Mouse (Mus musculus): ENCODE data around the gene Kcnk15. TPM values are rescaled to one million over a fixed set of nuclear protein-coding genes. Genes with fewer than 3 reads are reported as not detected.
A peak's percentile ranks its signal among the peaks of the same experiment; 100 is the strongest.

Gene Kcnk15
- polyA plus RNA-seq, 2 experiments = not detected

DNA sequence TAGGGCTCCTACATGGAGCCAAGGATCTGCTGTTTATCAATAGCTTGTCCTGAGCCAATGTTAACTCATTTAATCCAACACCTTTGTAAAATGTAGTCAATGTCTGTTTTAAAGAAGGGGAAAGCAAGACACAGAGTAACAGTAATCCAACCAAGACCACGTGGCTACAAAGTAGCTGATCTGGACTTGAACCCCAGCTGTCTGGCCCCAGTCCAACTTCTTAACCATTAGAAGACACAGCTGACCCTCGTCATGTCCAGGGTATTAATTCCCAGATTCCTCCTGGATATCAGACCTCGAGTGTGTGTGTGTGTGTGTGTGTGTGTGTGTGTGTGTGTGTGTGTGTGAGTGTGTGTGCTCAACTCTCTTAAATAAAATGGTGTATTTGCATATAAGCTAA lies 18.5 kb downstream of the Kcnk15 start:
- WGBS = 45% methylated on average over 3 of the region's 3 CpGs
- no peaks in the 10 kb centered on the region for H3K9me3 ChIP-seq (ENCODE audit: control insufficient read depth, low read length)
- H3K36me3 ChIP-seq (ENCODE audit: control insufficient read depth, insufficient read depth, low read length) = no peaks in the 10 kb centered on the region
- no peaks in the 10 kb centered on the region for H3K4me1 ChIP-seq (ENCODE audit: control insufficient read depth, insufficient read depth, low read length)
- H3K4me2 ChIP-seq (replicated peaks; ENCODE audit: low read depth, low read length, severe bottlenecking) = no peak overlapping the region
- H3K27me3 ChIP-seq (ENCODE audit: control insufficient read depth, insufficient read depth, low read length) = no peaks in the 10 kb centered on the region
- H3K27ac ChIP-seq (replicated peaks; ENCODE audit: low read depth, low read length) = no peak overlapping the region
- H3K4me3 ChIP-seq (replicated peaks; ENCODE audit: low read length) = no peak overlapping the region
- no peak for DNase-seq (ENCODE audit: low spot score)
- no peak for TF ChIP-seq POLR2A (IDR thresholded peaks at IDR 0.05; ENCODE audit: borderline replicate concordance, extremely low read depth, insufficient read depth, insufficient read length)
- no peak overlapping the region for H3K9ac ChIP-seq (ENCODE audit: low read depth, low read length, severe bottlenecking)
- no peak for ATAC-seq (ENCODE audit: low FRiP score, low read depth)

DNA sequence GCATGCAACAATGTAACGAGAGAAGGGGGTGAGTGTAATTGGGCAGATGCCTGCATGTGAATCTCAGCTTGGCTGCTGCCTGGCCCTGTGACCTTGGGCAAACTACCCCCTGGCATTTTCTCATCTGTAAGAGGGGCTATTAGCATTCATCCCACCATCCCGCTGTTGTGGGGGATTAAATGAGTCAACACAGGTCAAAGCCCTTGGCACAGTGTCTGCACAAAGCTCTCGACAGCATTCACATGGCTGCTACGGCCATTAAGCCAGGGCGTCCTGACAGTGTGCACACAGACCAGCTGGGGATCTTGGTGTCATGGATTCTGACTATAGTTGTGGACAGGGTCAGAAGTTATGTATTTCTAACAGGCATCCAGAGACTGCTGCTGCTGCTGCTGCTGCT lies 21.4 kb downstream of the Kcnk15 start:
- DNase-seq (ENCODE audit: low spot score) (no peak), ATAC-seq (ENCODE audit: low FRiP score, low read depth) (no peak)
- H3K36me3 ChIP-seq (ENCODE audit: control insufficient read depth, insufficient read depth, low read length) = no peaks in the 10 kb centered on the region
- no peaks in the 10 kb centered on the region for H3K27me3 ChIP-seq (ENCODE audit: control insufficient read depth, insufficient read depth, low read length)
- no peak overlapping the region for H3K27ac ChIP-seq (replicated peaks; ENCODE audit: low read depth, low read length)
- WGBS = 57% methylated on average over 5 of the region's 5 CpGs
- no peaks in the 10 kb centered on the region for H3K9me3 ChIP-seq (ENCODE audit: control insufficient read depth, low read length)
- TF ChIP-seq POLR2A (IDR thresholded peaks at IDR 0.05; ENCODE audit: borderline replicate concordance, extremely low read depth, insufficient read depth, insufficient read length) = no peak
- H3K9ac ChIP-seq (ENCODE audit: low read depth, low read length, severe bottlenecking) = no peak overlapping the region
- no peaks in the 10 kb centered on the region for H3K4me1 ChIP-seq (ENCODE audit: control insufficient read depth, insufficient read depth, low read length)
- no peak overlapping the region for H3K4me2 ChIP-seq (replicated peaks; ENCODE audit: low read depth, low read length, severe bottlenecking)
- no peak overlapping the region for H3K4me3 ChIP-seq (replicated peaks; ENCODE audit: low read length)

DNA sequence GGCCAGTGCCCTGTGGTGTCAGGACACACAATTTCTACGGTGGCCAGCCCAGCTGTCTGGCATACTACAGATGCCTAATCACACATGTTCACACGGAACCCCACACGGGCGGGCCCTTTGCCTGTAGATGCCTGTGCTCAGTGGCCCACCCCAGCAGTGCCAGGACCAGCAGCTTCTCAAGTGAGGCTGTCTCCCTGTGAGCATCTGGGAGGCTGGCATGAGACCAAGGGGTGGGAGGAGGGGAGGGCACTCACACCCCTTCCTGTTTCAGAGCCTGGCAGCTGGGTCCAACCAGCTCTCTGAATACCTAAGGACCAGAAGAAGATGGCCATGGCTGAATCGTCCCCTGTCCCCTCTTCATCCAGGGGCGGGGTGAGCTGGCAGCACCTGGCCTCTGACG lies 22.0 kb downstream of the Kcnk15 start:
- Histone ChIP-seq H3K9ac (ENCODE audit: low read depth, low read length, severe bottlenecking) (no peak overlapping the region), H3K27me3 (ENCODE audit: control insufficient read depth, insufficient read depth, low read length) (no peaks in the 10 kb centered on the region), H3K4me3 (replicated peaks; ENCODE audit: low read length) (no peak overlapping the region), H3K4me2 (replicated peaks; ENCODE audit: low read depth, low read length, severe bottlenecking) (no peak overlapping the region), H3K27ac (replicated peaks; ENCODE audit: low read depth, low read length) (no peak overlapping the region), H3K9me3 (ENCODE audit: control insufficient read depth, low read length) (no peaks in the 10 kb centered on the region), H3K36me3 (ENCODE audit: control insufficient read depth, insufficient read depth, low read length) (no peaks in the 10 kb centered on the region), H3K4me1 (ENCODE audit: control insufficient read depth, insufficient read depth, low read length) (no peaks in the 10 kb centered on the region)
- DNase-seq (ENCODE audit: low spot score) (no peak), ATAC-seq (ENCODE audit: low FRiP score, low read depth) (peak; percentile 23; the same call in 1 of the 2 replicates)
- WGBS = 75% methylated on average over 7 of the region's 7 CpGs
- no peak for TF ChIP-seq POLR2A (IDR thresholded peaks at IDR 0.05; ENCODE audit: borderline replicate concordance, extremely low read depth, insufficient read depth, insufficient read length)

DNA sequence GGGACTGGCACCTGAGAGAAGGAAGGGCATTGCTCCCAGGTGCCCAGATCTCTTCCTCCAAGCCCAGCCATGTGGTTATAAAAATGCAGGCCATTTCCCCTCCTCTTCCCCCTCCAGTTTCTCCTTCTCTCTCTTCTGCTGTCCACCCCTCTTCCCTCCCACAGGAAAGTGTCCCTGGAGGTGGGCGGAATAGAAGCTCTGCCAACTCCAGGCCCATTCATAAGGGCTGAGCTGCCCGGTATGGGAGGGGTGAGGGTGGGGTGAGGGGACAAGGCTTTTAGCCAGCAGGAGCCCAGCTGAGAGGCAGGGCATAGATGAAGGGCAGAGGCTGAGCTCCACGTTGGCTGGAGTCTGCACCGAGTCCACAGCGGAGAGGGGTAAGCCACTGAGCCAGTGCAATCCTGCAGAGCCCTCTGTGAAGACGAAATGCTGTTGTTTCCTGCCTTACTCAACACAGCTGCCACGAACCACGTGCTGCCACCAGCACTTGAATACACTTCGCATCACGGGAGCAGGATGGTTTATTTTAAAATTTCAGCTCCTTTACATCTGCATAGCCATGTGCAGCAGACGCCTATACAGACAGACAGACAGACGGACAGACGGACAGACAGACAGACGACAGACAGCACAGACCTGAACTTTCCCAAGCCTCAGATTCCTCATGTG lies 23.5 kb downstream of the Kcnk15 start:
- H3K9ac ChIP-seq (ENCODE audit: low read depth, low read length, severe bottlenecking) = no peak overlapping the region
- 70% methylated on average over 14 of the region's 14 CpGs for WGBS
- H3K4me3 ChIP-seq (replicated peaks; ENCODE audit: low read length) = no peak overlapping the region
- DNase-seq (ENCODE audit: low spot score) = no peak
- ATAC-seq (ENCODE audit: low FRiP score, low read depth) = no peak
- H3K27ac ChIP-seq (replicated peaks; ENCODE audit: low read depth, low read length) = no peak overlapping the region
- H3K4me1 ChIP-seq (ENCODE audit: control insufficient read depth, insufficient read depth, low read length) = no peaks in the 10 kb centered on the region
- H3K4me2 ChIP-seq (replicated peaks; ENCODE audit: low read depth, low read length, severe bottlenecking) = no peak overlapping the region
- H3K9me3 ChIP-seq (ENCODE audit: control insufficient read depth, low read length) = no peaks in the 10 kb centered on the region
- TF ChIP-seq POLR2A (IDR thresholded peaks at IDR 0.05; ENCODE audit: borderline replicate concordance, extremely low read depth, insufficient read depth, insufficient read length) = no peak
- H3K36me3 ChIP-seq (ENCODE audit: control insufficient read depth, insufficient read depth, low read length) = no peaks in the 10 kb centered on the region
- no peaks in the 10 kb centered on the region for H3K27me3 ChIP-seq (ENCODE audit: control insufficient read depth, insufficient read depth, low read length)

DNA sequence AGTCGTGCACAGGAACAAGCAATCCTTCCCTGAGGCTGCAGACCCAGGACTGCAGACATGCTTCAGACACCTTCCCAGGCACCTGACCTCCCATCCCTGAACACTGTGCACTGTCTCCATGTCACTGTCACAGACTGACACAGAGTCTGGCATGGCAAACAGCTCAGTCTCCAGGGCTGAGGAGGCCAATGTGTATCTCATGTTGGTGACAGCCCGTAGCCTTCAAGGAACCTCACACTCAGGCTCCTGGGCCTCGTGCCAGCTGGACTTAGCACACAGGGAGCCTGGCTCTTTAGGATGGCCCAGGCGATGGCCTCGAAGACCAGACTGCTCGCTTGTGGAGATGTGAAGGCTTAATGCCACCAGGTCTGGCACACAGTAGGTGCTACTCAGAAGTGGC lies 27.4 kb downstream of the Kcnk15 start:
- Histone ChIP-seq H3K4me1 (ENCODE audit: control insufficient read depth, insufficient read depth, low read length) (no peaks in the 10 kb centered on the region), H3K9ac (ENCODE audit: low read depth, low read length, severe bottlenecking) (no peak overlapping the region), H3K4me3 (replicated peaks; ENCODE audit: low read length) (no peak overlapping the region), H3K27me3 (ENCODE audit: control insufficient read depth, insufficient read depth, low read length) (no peaks in the 10 kb centered on the region), H3K27ac (replicated peaks; ENCODE audit: low read depth, low read length) (no peak overlapping the region), H3K4me2 (replicated peaks; ENCODE audit: low read depth, low read length, severe bottlenecking) (no peak overlapping the region), H3K9me3 (ENCODE audit: control insufficient read depth, low read length) (no peaks in the 10 kb centered on the region), H3K36me3 (ENCODE audit: control insufficient read depth, insufficient read depth, low read length) (no peaks in the 10 kb centered on the region)
- ATAC-seq (ENCODE audit: low FRiP score, low read depth) (no peak), DNase-seq (ENCODE audit: low spot score) (no peak)
- WGBS = 87% methylated on average over 6 of the region's 6 CpGs
- no peak for TF ChIP-seq POLR2A (IDR thresholded peaks at IDR 0.05; ENCODE audit: borderline replicate concordance, extremely low read depth, insufficient read depth, insufficient read length)

All from limb, embryonic 14.5 days (tissue).